Mouse (Mus musculus) c-Kit-positive CD71-positive TER-119-negative erythroid progenitor cells, embryonic 14.5 days (primary cell): ENCODE data around the gene Scnm1.

Source experiments
- DNase-seq: peaks from one replicate; pipeline ENCODE4 v3.0.0-alpha.2; 2013; ENCODE audit warnings: low read depth

Gene Scnm1

DNA sequence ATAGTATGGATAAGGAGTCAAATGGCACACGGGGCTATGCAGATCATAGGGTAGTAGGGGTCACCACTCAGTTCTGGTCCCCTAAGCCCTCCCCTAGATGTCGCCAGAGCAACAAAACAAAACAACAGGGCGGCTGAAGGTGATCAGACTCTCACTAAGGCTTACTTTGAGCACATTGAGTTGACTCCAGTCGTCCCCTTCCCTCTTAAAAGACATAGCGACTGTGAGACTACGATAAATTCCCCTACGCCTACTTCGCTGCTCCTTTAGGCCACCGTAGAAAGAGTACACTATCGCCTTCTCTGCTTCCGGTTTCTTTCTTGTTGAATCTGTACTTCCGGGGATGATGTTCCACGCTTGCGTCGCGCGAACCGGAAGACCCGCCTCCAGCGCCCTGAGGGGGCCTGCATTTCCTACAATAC is at the start of gene Scnm1, which contains the start of gene Lysmd1:
Scnm1 (minus strand) TSS at position 332 of the 422 bp plus-strand sequence.
Lysmd1 (plus strand) TSS at position 409 of the 422 bp plus-strand sequence.
- DNase-seq, result peak; percentile 93

DNA sequence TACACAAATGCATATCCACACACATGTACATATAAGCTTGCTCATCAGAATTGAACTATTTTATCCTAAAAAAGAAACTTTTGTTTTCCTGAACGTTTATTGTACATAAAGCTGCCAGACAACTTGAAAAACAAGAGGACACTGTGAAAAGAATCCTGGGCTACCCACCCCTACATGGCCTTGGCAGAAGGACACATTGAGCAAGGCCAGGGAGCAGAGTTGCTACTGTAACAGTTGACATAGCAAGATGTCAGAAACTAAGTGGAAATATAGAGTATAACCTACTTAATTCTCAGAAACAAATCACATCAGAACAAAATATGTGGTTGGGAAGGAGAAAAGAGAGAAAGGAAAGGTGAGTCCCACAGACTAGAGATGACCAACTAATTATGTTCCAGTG is 48.0 kb upstream of the Scnm1 start:
- DNase-seq, result no peak

DNA sequence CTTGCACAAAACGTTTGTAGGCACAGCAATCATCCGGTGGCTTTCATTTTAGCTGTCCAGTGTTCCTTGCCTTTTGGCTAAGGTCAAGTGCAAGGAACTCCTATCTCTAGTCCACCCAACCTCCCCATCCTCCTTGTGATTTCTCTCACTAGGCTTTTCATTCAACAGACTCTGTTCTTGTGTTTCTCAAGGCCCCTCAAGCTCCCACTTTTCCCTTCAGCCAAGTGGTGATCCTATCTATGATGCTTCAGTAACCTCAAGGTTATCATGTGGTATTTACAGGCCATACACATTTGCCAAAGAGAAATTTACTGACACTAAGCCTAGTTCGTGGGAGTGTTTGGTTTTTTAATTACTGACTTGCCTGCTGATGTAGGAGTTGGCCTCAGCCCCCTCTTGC is 46.1 kb upstream of the Scnm1 start:
- no peak for DNase-seq

DNA sequence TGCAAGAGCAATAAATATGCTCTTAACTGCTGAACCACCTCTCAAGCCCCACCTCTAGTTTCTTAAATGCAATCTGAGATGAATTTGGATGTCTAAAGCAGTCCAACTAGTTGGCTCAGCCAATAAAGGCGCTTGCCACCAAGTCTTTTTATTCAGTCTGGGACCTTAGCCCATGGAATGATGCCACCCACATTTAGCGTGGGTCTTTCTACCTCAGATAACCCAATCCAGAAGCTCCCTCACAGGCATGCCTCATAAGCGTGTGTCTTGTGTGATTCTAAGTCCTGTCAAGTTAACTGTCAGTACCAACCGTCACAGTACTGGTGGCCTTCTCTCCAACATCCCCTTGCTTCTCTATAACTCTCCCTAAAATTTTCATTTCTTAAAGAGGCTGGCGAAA is 45.1 kb upstream of the Scnm1 start:
- DNase-seq, result no peak

DNA sequence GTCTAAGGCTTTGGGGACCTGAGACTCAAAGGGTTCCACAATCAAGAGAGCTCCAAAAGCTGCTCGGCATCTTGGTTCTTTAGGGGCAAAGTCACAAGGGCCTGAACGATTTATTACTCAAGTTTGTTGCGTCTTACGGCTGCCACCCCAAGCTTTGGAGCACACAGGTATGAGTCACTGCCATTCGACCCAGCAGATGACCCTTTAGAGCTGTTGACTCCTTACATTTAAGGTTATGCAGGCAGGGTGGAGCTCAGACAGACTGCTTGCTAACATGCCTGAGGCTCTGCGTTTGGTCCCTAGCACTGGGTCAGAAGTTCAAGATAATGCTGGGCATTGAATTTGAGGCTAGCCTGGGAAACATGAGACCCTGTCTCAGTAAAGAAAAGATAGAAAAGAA is 43.8 kb upstream of the Scnm1 start:
- DNase-seq, result no peak

DNA sequence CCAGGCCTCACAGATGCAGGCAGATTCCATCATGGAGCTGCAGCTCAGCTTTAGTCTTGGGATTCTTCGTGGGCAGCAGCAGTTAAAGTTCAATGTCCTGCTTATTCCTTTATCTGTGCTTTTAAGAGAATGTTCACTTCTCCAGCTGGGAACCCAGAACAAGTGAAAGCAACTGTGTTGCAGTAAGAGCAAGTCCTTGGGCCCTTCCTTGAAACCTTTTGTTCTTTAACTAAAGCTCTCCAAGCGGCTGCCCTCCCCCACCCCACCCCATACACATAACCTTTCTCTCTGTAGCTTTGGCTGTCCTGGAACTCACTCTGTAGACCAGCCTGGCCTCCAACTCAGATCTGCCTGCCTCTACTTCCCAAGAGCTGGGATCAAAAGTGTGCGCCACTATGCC is 42.7 kb upstream of the Scnm1 start:
- DNase-seq, result no peak

DNA sequence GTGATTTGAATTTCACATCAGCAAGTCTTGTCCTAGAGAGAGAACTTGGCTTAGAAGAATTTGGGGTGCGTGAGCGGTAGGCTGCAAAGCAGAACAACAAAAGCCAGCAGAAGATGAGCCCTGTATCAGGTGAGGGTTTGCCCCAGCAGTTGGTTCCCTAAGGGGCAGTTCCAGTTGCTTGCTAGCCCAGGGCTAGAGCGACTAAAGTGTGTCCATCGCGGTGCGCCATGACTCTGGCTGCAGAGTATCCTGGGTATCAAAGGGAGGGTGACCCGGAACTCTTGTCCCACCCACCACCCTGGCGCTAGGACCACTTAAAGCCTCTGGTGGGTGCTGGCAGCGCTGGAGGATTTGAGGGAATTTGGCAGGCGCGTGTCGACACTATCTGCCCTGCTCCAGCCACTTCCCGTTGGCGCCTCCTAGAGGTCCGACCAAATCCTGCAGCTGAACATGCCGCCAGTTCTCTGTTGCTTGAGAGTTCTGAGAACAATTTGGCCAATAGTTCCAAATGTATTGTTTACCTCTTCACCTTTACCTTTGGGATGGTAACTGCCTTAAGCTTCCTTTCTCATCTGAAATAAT is 40.3 kb upstream of the Scnm1 start:
- peak; percentile 73 for DNase-seq

DNA sequence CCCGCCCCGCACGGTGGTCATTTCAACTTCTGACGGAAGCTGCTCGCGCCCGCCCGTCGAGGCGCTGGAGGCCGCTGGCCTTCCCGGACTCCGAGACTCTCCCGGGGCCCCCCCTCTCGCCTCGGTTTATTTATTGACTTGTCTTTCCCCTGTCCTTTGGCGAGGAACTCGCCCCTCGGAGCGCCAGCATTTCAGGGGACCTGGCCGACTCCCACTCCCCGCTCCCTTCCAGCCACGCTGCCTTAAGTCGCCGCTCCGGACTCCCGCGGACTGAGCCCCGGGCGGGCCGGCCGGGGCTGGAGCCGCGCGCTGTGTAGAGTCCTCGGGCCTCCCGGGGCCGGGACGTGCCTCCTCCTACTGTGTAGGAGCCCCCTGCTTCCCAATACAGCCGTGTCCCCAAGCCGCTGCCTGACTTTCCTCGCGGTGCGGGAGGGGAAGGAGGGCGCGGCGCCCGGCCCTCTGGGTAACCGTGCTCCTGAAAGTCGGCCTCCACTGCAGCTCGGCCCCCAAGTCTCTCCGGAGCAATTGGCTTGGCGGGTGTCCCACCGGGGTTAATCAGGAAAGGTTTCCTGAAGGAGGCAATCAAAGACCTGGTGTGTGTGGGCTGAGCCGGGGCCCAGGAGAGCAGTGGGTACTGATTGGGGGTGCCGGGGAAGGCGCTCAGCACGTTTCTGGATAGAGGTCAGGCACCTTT is 39.6 kb upstream of the Scnm1 start:
- DNase-seq, result no peak

DNA sequence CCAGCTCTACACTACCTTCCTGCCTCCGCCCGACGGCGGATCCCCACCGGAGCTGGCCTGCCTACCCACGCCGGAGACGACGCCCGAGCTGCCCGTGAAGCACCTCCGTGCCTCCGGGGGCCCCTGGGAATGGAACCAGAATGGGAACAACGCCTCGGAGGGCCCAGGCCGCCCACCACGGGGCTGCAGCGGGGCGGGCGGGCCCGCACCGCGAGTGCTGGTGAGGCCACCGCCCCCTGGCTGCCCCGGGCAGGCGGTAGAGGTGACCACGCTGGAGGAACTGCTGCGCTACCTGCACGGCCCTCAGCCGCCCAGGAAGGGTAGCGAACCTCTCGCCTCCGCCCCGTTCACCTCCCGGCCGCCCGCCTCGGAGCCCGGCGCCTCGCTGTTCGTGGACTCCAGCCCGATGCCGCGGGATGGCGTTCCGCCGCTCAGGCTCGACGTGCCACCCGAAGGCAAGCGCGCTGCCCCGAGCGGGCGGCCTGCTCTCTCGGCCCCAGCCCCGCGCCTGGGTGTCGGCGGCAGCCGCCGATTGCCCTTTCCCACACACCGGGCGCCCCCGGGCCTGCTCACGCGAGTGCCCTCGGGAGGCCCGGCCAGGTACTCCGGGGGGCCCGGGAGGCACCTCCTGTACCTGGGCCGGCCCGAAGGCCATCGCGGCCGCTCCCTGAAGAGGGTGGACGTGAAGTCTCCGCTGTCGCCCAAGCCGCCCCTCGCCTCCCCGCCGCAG is 38.9 kb upstream of the Scnm1 start:
- no peak for DNase-seq

DNA sequence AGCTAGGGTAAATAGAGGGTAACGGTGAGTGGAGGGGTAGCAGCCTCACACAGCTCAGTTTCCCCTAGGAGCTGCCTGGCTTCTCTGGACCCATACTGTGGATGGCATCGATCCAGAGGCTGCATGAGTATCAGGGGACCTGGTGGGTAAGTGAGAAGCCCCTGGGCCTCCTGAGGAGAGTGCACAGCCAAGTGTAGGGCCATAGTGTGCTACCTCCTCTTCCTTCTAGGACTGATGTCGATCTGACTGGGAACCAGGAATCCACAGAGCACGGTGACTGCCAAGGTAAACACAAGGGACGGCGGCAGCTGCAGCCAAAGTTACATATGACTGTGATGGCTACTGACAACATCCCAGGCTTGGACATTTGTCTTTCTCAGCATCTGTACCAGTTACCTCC is 37.3 kb upstream of the Scnm1 start:
- no peak for DNase-seq

DNA sequence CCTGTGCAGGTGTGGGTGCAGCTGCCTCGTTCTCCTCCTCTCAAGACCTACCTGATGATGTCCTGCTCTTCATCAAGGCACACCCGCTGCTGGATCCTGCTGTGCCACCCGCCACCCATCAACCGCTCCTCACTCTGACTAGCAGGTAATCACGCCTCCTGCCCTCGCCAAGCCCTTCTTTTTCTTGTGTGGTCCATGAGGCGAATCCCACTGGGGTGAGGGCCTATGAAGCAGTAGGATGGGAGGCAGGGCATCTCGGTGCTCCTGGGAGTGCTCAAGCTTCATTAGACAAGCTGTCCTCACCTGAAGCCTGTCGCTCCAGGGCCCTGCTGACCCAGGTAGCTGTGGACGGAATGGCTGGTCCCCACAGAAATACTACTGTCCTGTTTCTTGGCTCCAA is 36.2 kb upstream of the Scnm1 start:
- no peak for DNase-seq

DNA sequence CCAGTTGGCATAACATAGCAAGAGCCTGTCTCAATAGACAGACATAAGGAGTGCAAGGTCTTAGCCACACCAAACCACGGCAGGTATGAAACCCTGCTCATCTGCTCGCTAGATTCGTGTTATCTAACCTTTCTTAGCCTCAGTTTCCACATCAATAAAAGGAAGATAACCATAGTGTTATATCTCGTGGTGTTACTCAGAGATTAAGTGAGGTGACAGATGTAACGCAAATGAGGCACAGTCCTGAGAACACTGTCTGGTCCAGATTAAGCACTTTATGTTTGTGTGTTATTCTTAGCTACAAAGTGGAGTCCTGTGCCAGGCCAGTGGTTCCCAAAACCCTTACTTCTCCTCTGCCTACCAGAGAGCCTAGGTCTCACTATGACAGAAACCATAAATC is 31.0 kb upstream of the Scnm1 start:
- DNase-seq, result no peak

DNA sequence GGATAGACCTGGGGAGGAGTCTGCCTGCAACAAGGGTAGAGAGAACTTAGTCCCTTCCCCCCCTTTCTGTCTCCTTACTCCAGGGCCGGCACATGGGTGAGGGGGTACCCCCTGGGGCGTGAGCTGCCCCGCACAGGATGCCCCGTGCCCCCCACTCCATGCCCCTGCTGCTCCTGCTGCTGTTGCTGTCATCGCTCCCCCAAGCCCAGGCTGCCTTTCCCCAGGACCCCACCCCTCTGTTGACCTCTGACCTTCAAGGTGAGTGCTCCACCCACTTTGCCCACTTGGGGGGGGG is 30.4 kb upstream of the Scnm1 start:
- DNase-seq, result no peak

DNA sequence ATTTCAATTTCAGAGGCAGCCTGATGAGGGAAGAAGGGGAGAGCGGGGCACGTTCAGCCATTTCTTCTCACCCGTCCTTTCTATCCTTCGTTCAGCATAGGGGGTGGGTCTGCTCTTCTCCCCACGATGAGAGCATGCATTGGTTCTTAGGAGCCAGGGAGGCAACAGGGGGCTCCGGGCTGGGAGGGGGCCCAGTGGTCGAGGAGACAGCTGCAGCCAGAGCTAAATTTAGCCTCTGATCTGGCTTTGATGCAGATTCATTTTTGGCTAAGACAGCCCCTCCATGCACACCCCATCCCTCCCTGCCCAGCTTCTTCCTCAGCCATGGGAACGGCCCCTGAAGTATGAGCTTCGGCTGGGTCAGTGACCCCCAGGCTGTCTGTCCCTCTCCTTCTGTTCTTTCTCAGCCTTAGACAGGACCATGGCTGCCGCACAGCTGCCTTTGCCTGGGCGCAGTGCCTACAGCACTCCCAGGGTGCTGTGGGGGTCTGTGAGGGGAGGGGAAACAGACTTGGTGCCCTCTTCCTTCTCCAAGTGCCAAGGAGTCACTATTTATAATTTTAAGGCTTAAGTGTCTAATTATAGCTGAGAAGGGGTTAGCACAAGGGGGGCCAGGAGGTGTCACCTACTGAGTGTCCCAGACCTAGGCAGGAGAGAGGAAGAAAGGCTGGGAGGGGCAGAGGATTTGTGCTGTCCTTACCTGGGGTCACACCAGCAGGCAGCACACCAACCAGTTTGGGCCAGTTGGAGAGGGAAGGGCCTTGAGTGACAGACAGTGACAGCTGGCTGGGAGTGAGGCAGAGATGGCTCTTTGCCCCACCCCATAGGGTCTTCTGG is 29.8 kb upstream of the Scnm1 start:
- DNase-seq, result no peak

DNA sequence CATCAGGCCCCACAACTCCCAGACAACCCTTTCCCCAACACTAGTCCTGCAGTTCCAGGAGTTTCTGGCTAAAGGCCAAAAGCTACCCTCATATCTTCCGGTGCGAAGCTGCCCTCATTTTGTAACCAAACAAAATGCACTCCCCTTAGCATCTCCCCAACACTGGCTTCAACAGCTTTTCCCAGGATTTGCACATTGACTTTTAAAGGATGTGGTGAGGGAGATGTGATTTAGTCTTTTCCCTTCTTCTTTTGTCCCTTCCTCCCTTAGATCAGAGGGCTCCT is 28.5 kb upstream of the Scnm1 start:
- no peak for DNase-seq

DNA sequence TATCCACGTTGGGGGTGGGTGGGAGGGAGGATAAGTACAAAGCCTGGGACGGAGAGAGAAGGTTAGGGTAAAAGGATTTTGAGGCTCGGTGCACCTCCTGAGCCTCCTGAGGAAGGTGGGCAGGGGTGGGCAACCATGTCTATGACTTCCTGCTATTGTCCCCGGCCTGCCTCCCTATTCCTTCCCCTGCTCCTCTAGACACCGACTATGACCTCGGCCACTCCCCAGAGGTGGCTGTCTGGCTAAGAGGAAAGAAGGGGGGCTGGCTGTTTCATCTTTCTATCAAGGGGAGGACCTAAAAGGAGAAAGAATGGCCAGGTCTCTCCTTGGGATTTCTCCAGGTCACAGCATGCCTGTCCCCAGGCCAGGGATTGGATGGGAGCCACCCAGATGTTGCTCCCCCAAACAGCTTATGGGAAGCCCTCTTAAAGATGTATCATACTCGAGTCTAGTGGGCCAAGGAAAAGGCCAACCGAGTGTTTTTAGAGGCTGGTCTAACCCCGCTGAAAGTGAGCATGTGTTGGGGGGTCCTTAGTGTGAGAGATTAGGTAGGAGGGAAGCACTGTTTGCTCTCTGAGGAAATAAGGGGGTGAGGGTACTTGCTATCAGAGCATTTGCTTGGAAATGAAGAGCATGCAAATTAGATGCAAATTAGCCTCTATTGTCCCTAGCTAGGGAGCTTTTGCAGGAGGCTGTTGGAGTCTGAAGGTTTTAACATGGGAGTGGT is 28.0 kb upstream of the Scnm1 start:
- no peak for DNase-seq

DNA sequence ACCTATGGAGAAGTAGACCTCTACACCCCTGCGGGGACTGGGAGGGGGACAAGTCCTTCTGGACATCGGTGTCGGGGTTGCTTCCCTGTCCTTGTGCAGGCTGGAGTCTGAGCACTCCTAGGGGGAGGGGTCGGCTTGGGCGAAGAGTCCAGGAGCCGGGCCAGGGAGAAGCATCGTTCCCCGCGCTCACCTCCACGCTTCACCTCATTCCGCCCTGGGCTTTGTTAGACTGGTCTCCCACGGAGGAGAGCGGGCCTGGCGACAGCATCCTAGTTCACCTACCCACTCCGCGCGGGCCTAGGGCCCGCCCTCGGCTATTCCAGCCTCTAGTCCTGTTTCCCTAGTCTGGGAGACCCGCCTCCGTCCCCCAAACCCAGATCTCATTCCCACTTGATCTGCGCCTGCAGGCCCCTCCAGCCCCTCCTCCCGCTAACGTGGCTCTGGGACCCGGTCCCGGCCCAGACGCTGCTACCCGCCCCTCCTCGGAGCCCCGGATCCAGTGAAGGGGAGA is 27.3 kb upstream of the Scnm1 start:
- DNase-seq, result no peak

DNA sequence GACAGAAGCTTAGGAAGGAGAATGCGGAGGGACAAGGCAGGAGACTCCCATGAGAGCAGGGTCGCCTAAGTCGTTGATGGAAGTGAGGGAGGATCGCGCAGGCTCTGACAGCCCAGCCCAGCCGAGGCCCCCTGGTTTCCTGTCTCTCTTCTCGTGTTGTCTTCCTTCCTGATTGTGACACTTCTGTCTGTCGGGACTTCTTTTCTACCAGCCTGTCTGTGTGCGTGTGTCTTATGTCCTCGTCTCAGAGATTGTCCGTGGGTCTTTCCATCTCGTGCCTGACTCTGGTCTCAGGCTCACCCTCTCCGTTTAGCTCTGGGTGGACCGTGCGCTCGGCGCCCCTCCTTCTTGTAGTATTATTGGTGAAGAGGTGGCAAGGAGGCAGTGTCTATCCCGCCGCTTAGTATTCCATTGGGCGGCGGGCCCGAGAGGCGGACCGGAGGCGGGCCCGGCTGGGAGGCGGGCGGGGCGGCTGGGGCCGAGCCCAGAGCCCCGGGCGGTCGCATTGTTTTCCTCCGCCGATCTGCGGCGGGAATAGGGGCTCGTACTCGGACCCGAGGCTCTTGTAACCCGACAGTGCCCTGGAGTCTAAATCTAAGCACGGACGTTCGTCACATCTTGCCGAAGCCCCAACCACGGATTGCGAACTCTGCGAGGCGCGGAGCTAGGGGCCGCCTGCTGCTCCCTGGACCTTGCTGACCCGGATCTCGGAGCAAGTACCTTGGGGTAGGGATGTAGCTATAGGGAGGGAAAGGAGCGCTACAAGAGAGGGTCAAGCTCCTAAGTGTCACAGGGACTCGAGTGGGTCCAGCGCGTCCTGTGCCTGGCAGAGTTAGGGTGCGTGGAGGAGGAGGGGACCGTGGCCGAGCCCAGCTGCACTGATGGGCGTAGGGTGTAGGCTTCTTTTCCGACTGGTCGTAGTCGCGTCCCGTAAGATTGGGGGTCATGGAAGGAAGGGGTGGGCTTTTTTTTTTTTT is 26.5 kb upstream of the Scnm1 start, which contains the start of gene Sema6c:
Sema6c (plus strand) TSS at position 471 of the 977 bp plus-strand sequence.
- peak; percentile 80 for DNase-seq

DNA sequence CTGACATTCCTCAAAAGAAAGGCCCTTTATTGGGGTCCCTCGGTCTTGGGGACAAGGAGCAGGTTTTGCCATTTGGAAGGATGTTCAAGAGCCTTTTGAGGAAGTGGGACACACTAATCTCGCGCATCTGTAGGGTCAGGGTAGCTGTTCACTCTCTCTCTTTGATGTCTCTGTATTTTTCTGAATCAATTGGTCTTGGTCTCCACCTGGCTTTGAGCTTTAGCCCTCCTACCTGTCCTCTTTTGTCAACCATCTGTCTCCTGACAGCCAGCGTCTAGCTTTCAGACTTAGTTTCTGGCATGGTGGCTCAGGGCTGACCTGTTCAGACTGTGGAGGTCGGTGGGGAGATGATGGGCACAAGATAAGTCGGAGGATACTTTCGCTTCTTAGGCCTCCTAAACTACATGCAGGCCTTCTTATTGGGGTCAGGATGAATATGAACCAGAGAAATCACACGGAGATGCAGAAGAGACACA is 25.7 kb upstream of the Scnm1 start:
- DNase-seq, result no peak

DNA sequence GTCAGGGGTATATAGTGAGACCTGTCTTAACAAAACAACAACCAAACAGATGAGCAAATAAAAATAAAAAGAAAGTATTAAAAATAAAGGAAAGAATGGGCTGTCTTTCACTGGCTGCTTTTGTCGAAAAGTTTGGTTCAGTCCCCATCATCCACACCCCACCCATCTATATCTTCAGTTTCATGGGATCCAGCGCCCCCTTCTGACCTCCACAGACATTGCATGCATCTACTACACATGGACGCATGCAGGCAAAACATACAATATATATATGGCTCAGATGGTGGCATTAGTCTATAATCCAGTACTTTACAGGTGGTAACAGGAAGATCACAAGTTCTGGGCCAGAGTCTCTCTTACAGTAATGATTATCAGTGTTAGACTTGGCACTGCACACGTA is 20.1 kb upstream of the Scnm1 start:
- DNase-seq, result peak; percentile 58

DNA sequence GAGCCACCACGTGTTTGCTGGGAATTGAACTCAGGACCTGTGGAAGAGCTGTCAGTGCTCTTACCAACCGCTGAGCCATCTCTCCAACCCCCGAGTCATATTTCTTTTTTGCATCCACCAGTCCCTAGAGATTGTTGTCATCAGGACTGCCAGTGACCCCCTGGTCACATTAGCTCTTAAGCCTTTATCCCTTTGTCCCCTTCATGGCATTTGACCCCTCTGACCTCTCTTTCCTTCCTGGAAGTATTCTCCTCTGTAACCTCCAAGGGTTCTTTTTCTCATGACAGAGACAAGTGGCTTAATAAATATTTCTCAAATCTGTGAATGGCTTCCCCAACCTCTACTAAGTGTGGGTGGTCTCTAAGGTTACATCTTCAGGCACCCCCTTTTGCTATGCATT is 14.1 kb upstream of the Scnm1 start:
- no peak for DNase-seq
